Mouse (Mus musculus) c-Kit-positive CD71-positive TER-119-negative erythroid progenitor cells, embryonic 14.5 days (primary cell): ENCODE data around the gene Ddx17.
A peak's percentile ranks its signal among the peaks of the same experiment; 100 is the strongest.

ENCODE experiments used
- DNase-seq: peaks from one replicate; pipeline ENCODE4 v3.0.0-alpha.2; 2013; ENCODE audit warnings: low read depth

The Ddx17 gene

GRCm38 (mm10) chr15:79546410-79547288, at the start of gene Ddx17:
Ddx17 (minus strand) TSS chr15:79546741.
- peak; percentile 91 for DNase-seq

GRCm38 (mm10) chr15:79581581-79581980, 35.0 kb upstream of the Ddx17 start:
- no peak for DNase-seq

GRCm38 (mm10) chr15:79577671-79578426, 31.3 kb upstream of the Ddx17 start:
- no peak for DNase-seq

- DNase-seq = no peak
Measured at GRCm38 (mm10) chr15:79576947-79577346, 30.4 kb upstream of the Ddx17 start.

- DNase-seq = no peak
Measured at GRCm38 (mm10) chr15:79575543-79576222, 29.1 kb upstream of the Ddx17 start.

- no peak for DNase-seq
Measured at GRCm38 (mm10) chr15:79562417-79562816, 15.9 kb upstream of the Ddx17 start.

- DNase-seq = no peak
Measured at GRCm38 (mm10) chr15:79559649-79560048, 13.1 kb upstream of the Ddx17 start.

GRCm38 (mm10) chr15:79552566-79552965, 6.0 kb upstream of the Ddx17 start:
- no peak for DNase-seq

- DNase-seq = no peak
Measured at GRCm38 (mm10) chr15:79548226-79548625, 1.7 kb upstream of the Ddx17 start.

- no peak for DNase-seq
Measured at GRCm38 (mm10) chr15:79547289-79547820, 814 bp upstream of the Ddx17 start.

GRCm38 (mm10) chr15:79545921-79546399, 581 bp downstream of the Ddx17 start:
- DNase-seq = peak; percentile 34

- peak; percentile 29 for DNase-seq
Measured at GRCm38 (mm10) chr15:79545496-79545895, 1.0 kb downstream of the Ddx17 start.

- no peak for DNase-seq
Measured at GRCm38 (mm10) chr15:79543968-79544367, 2.6 kb downstream of the Ddx17 start.

GRCm38 (mm10) chr15:79533796-79534195, 12.7 kb downstream of the Ddx17 start:
- DNase-seq = no peak

GRCm38 (mm10) chr15:79529935-79530334, 16.6 kb downstream of the Ddx17 start:
- no peak for DNase-seq

- no peak for DNase-seq
Measured at GRCm38 (mm10) chr15:79527991-79528639, 18.4 kb downstream of the Ddx17 start.

- DNase-seq = no peak
Measured at GRCm38 (mm10) chr15:79527192-79527591, 19.3 kb downstream of the Ddx17 start.

- no peak for DNase-seq
Measured at GRCm38 (mm10) chr15:79525979-79526768, 20.4 kb downstream of the Ddx17 start.

- DNase-seq = no peak
Measured at GRCm38 (mm10) chr15:79525564-79525963, 21.0 kb downstream of the Ddx17 start.

- DNase-seq = no peak
Measured at GRCm38 (mm10) chr15:79519400-79520220, 26.9 kb downstream of the Ddx17 start.
